Mouse (Mus musculus) right cerebral cortex, postnatal 4 days (tissue): Measurements from ENCODE around the gene Spint4.

ENCODE experiments used
- DNase-seq: peaks from one replicate; pipeline ENCODE4 v3.0.0-alpha.2; 2022

The Spint4 gene

GRCm38 (mm10) chr2:164733259-164733658 is 35.0 kb downstream of the Spint4 start:
- DNase-seq = no peak

GRCm38 (mm10) chr2:164734839-164735238 is 36.5 kb downstream of the Spint4 start:
- DNase-seq = no peak

- no peak for DNase-seq
These were observed 37.1 kb downstream of the Spint4 start for GRCm38 (mm10) chr2:164735446-164735845.

- no peak for DNase-seq
These were observed 39.2 kb downstream of the Spint4 start for GRCm38 (mm10) chr2:164737377-164738090.

- DNase-seq = no peak
These were observed 41.6 kb downstream of the Spint4 start for GRCm38 (mm10) chr2:164739876-164740275.

- DNase-seq = no peak
These were observed 46.7 kb downstream of the Spint4 start for GRCm38 (mm10) chr2:164744987-164745386.

GRCm38 (mm10) chr2:164745843-164746479 is 47.7 kb downstream of the Spint4 start, which contains the start of the genes Wfdc3 and Dnttip1:
Gene Wfdc3 (minus strand): TSS chr2:164745931.
Gene Dnttip1 (plus strand): TSS chr2:164745983.
- DNase-seq = peak; percentile 96

- no peak for DNase-seq
These were observed 48.4 kb downstream of the Spint4 start for GRCm38 (mm10) chr2:164746693-164747092.

- no peak for DNase-seq
These were observed 49.9 kb downstream of the Spint4 start for GRCm38 (mm10) chr2:164748191-164748590.

- DNase-seq = no peak
These were observed 50.7 kb downstream of the Spint4 start for GRCm38 (mm10) chr2:164748991-164749390.
